Mouse (Mus musculus) liver, embryonic 14.5 days (tissue): ENCODE measurements around the gene Lamtor4. TPM values are rescaled to one million over a fixed set of nuclear protein-coding genes. Genes with fewer than 3 reads are reported as not detected.

Experiments used
- ATAC-seq: fragments of 200-750 bp; cut with Nextera tagmentation; 2 replicates; pipeline ENCODE4 v1.8.0; 2017; ENCODE audit warnings: moderate number of reproducible peaks, mild to moderate bottlenecking, moderate library complexity; ENCODE audit not compliant: insufficient read depth
- DNase-seq, 3 experiments: peaks; one replicate each; pipeline ENCODE4 v3.0.0-alpha.2; 2012 to 2013; ENCODE audit warnings: low read depth in 3 of 3, low spot score in 3 of 3
- H3K27ac ChIP-seq: fragments of 300-500 bp; sonication (generic); 2 replicates; pipeline ENCODE4 v1.5.1; 2014; ENCODE audit warnings: moderate library complexity, mild to moderate bottlenecking, control low read depth, inconsistent platforms
- H3K27me3 ChIP-seq: fragments of 300-500 bp; sonication (generic); 2 replicates; pipeline ENCODE4 v1.6.1; 2014; ENCODE audit warnings: mild to moderate bottlenecking, low read length, moderate library complexity; ENCODE audit not compliant: control insufficient read depth, insufficient read depth
- H3K36me3 ChIP-seq: fragments of 300-500 bp; sonication (generic); replicated peaks from 2 replicates; pipeline ENCODE4 v1.6.1; 2014; ENCODE audit warnings: low read depth; ENCODE audit not compliant: control insufficient read depth, insufficient read depth
- H3K4me1 ChIP-seq, 2 experiments: fragments of 200-500 bp in 1 of 2; fragments of 300-500 bp in 1 of 2; sonication (generic) in 1 of 2; replicated peaks; 2 replicates each; pipeline ENCODE4 v1.6.1; 2012 to 2014; ENCODE audit warnings: antibody characterized with exemption in 1 of 2, inconsistent platforms in 1 of 2, low read length in 1 of 2; ENCODE audit not compliant: control insufficient read depth in 2 of 2, insufficient read depth in 2 of 2
- H3K4me2 ChIP-seq: fragments of 300-500 bp; sonication (generic); 2 replicates; pipeline ENCODE4 v1.6.1; 2014; ENCODE audit warnings: low read depth, mild to moderate bottlenecking, control low read depth, moderate library complexity
- H3K4me3 ChIP-seq, 2 experiments: fragments of 200-500 bp in 1 of 2; fragments of 300-500 bp in 1 of 2; sonication (generic) in 1 of 2; 2 replicates each; pipeline ENCODE4 v1.5.1; 2012 to 2014; ENCODE audit warnings: low read depth in 2 of 2, low read length in 2 of 2, mild to moderate bottlenecking in 2 of 2, control low read depth in 1 of 2, inconsistent platforms in 1 of 2, moderate library complexity in 1 of 2; ENCODE audit not compliant: insufficient read depth in 1 of 2
- H3K9ac ChIP-seq: fragments of 300-500 bp; sonication (generic); replicated peaks from 2 replicates; pipeline ENCODE4 v1.6.1; 2014; ENCODE audit warnings: mild to moderate bottlenecking, control low read depth, moderate library complexity
- H3K9me3 ChIP-seq: fragments of 300-500 bp; sonication (generic); 2 replicates; pipeline ENCODE4 v1.6.1; 2016; ENCODE audit warnings: low read length, mixed read lengths; ENCODE audit not compliant: control insufficient read depth
- CTCF ChIP-seq: IDR thresholded peaks from 2 replicates; pipeline ENCODE4 v1.5.1; 2016; ENCODE audit warnings: antibody characterized with exemption, low read depth, control low read depth
- EP300 ChIP-seq: IDR thresholded peaks from 2 replicates; pipeline ENCODE4 v1.6.1; 2016; ENCODE audit warnings: antibody characterized with exemption, low read depth
- WGBS: fragments of 180-500 bp; shearing (Covaris S2); extraction: QIAGEN DNeasy Blood & Tissue Kit; methylation state at CpG from one replicate; pipeline ENCODE4 v1.1.7; 2014; ENCODE audit not compliant: insufficient replicate concordance; 5-methylcytosine and 5-hydroxymethylcytosine counted together
- polyA plus RNA-seq, 2 experiments: library from polyadenylated mRNA; depleted of rRNA in 1 of 2; stranded (reverse) in 1 of 2; unstranded in 1 of 2; fragments of >200 nt; fragmentation: Nextera tagmentation in 1 of 2; extraction: Ambion mirVana in 1 of 2; gene quantifications; 2 replicates each; pipeline versions ENCODE4 v1.2.1 to v1.2.3; 2012 to 2014

The Lamtor4 gene
- polyA plus RNA-seq, 2 experiments: 35.6 to 36.3 TPM

GRCm38 (mm10) chr5:138253061-138253460, 2.2 kb upstream of the Lamtor4 start:
- Histone ChIP-seq H3K4me1 (peaks cover 5 to 10% of the 10 kb centered on the region in 2 experiments), H3K27me3 (no peaks in the 10 kb centered on the region), H3K36me3 (no peaks in the 10 kb centered on the region), H3K9ac (no peak overlapping the region), H3K27ac (no peak overlapping the region), H3K4me3 (no peak overlapping the region), H3K4me2 (no peak overlapping the region), H3K9me3 (no peaks in the 10 kb centered on the region)
- 75% methylated on average over 3 of the region's 3 CpGs for WGBS
- DNase-seq (no peak), ATAC-seq (no peak)
- TF ChIP-seq EP300 (no peak), CTCF (0 out of 2 replicates have a peak, but pooled peaks have one; percentile 24)

GRCm38 (mm10) chr5:138256094-138256467, 799 bp downstream of the Lamtor4 start:
- no peak for TF ChIP-seq EP300
- TF ChIP-seq CTCF: no peak
- H3K4me3 ChIP-seq: peak overlapping the region; percentile 71 to 76
- H3K4me2 ChIP-seq: peak overlapping the region; percentile 82
- H3K9ac ChIP-seq: peak overlapping the region; percentile 68
- H3K36me3 ChIP-seq: peaks cover 6% of the 10 kb centered on the region
- 11% methylated on average over 7 of the region's 7 CpGs for WGBS
- H3K27ac ChIP-seq: peak overlapping the region; percentile 41
- H3K9me3 ChIP-seq: no peaks in the 10 kb centered on the region
- 0 out of 2 replicates have a peak, but pooled peaks have one; percentile 0 for ATAC-seq
- DNase-seq: no peak
- H3K27me3 ChIP-seq: no peaks in the 10 kb centered on the region
- peaks cover 18 to 28% of the 10 kb centered on the region in 2 experiments for H3K4me1 ChIP-seq

- H3K9me3 ChIP-seq: no peaks in the 10 kb centered on the region
- TF ChIP-seq CTCF: no peak
- no peak for TF ChIP-seq EP300
- WGBS: 34% methylated on average over 10 of the region's 10 CpGs
- no peaks in the 10 kb centered on the region for H3K27me3 ChIP-seq
- no peak overlapping the region for H3K4me3 ChIP-seq
- no peak overlapping the region for H3K9ac ChIP-seq
- H3K4me1 ChIP-seq: peaks cover 18 to 33% of the 10 kb centered on the region in 2 experiments
- no peak overlapping the region; the same call in 1 of the 2 replicates for H3K27ac ChIP-seq
- DNase-seq (no peak), ATAC-seq (no peak)
- H3K36me3 ChIP-seq: peaks cover 6% of the 10 kb centered on the region
- H3K4me2 ChIP-seq: peak overlapping the region; percentile 26
These were observed 1.8 kb downstream of the Lamtor4 start for GRCm38 (mm10) chr5:138256966-138257584.

- peak overlapping the region; percentile 26 for H3K4me2 ChIP-seq
- no peaks in the 10 kb centered on the region for H3K27me3 ChIP-seq
- peaks cover 6% of the 10 kb centered on the region for H3K36me3 ChIP-seq
- H3K4me3 ChIP-seq: no peak overlapping the region
- ATAC-seq (no peak), DNase-seq (no peak)
- no peak overlapping the region; the same call in 1 of the 2 replicates for H3K27ac ChIP-seq
- no peaks in the 10 kb centered on the region for H3K9me3 ChIP-seq
- WGBS: 69% methylated on average over 4 of the region's 4 CpGs
- no peak for TF ChIP-seq EP300
- no peak for TF ChIP-seq CTCF
- no peak overlapping the region for H3K9ac ChIP-seq
- H3K4me1 ChIP-seq: peaks cover 18 to 38% of the 10 kb centered on the region in 2 experiments
These were observed 2.3 kb downstream of the Lamtor4 start for GRCm38 (mm10) chr5:138257585-138257978.

GRCm38 (mm10) chr5:138258078-138258477, 2.8 kb downstream of the Lamtor4 start:
- Histone ChIP-seq H3K4me2 (no peak overlapping the region), H3K36me3 (peaks cover 6% of the 10 kb centered on the region), H3K4me3 (no peak overlapping the region), H3K9ac (no peak overlapping the region), H3K4me1 (peaks cover 18 to 42% of the 10 kb centered on the region in 2 experiments), H3K27me3 (no peaks in the 10 kb centered on the region), H3K9me3 (no peaks in the 10 kb centered on the region), H3K27ac (no peak overlapping the region)
- TF ChIP-seq EP300 (no peak), CTCF (no peak)
- ATAC-seq: no peak
- no peak for DNase-seq
- 40% methylated on average over 3 of the region's 3 CpGs for WGBS
